Mouse (Mus musculus) liver, embryonic 14.5 days (tissue): ENCODE data around the gene Tmprss2.

Experiments used
- CTCF ChIP-seq: IDR thresholded peaks from 2 replicates; pipeline ENCODE4 v1.5.1; 2016; ENCODE audit warnings: antibody characterized with exemption, low read depth, control low read depth
- EP300 ChIP-seq: IDR thresholded peaks from 2 replicates; pipeline ENCODE4 v1.6.1; 2016; ENCODE audit warnings: antibody characterized with exemption, low read depth

DNA sequence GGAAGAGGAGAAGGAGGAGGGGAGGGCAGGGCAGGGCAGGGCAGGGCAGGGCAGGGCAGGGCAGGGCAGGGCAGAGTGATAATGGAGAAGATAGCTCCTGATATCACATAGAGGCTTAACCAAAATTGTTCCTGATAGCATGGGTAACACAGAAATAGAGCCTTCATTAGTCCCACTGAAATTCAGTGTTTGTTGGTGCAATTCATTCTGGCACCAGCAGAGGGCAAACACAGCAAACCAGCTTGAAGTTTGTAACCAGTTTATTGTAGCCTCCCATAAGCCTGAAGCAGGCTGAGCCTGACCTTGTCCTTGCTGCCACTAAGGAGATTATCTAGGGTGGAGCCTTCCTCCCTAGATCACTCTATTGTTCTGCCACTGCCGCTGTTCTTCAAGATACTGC, 88.0 kb downstream of the Tmprss2 start:
- TF ChIP-seq CTCF (peak; percentile 69), EP300 (no peak)
